Mouse (Mus musculus) bone marrow, adult 2 months (tissue): ENCODE data around the gene Ift81.

Source experiments
- CTCF ChIP-seq: fragments of 200-500 bp; IDR thresholded peaks from 2 replicates; pipeline ENCODE4 v1.5.1; 2011; ENCODE audit warnings: low read length, control low read depth; ENCODE audit not compliant: control insufficient read depth, insufficient read depth
- POLR2A ChIP-seq: fragments of 200-500 bp; IDR thresholded peaks from 2 replicates; pipeline ENCODE4 v1.6.1; 2011; ENCODE audit warnings: low read depth, mild to moderate bottlenecking, control low read depth, low read length, borderline replicate concordance; ENCODE audit not compliant: control insufficient read depth

DNA sequence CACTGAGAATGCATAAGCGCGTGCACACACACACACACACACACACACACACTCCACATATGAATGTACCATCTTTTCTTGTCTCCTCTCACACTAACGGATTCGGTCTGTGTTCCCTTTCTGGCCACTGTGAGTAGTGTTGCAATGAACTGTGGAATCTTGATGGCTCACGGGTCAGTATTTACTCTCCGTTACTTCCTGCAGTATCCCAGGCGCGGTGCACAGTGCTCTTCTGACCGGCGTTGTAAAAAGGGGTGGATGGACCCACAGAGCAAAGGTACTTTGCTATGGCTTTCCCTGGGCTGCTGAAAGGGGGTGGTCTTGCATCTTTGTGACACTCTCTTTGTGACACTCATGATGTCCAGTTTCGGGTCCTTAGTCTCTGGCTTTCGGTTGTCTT, 42.5 kb upstream of the Ift81 start:
- no peak for TF ChIP-seq POLR2A
- TF ChIP-seq CTCF, result no peak
